Mouse (Mus musculus) fibroblast of lung, adult 2 months (primary cell): ENCODE results near the gene Foxb1.

Experiments used
- DNase-seq: peaks from one replicate; pipeline ENCODE4 v3.0.0-alpha.2; 2011; ENCODE audit warnings: low read depth

Foxb1 gene

GRCm38 (mm10) chr9:69757254-69757653, 3.5 kb downstream of the Foxb1 start:
- DNase-seq, result no peak

GRCm38 (mm10) chr9:69756456-69756855, 4.3 kb downstream of the Foxb1 start:
- no peak for DNase-seq

GRCm38 (mm10) chr9:69756041-69756440, 4.7 kb downstream of the Foxb1 start:
- DNase-seq, result no peak

- no peak for DNase-seq
Observed at GRCm38 (mm10) chr9:69755157-69755556, 5.6 kb downstream of the Foxb1 start.

- DNase-seq, result no peak
Observed at GRCm38 (mm10) chr9:69754712-69755111, 6.0 kb downstream of the Foxb1 start.

GRCm38 (mm10) chr9:69754291-69754690, 6.4 kb downstream of the Foxb1 start:
- no peak for DNase-seq

- no peak for DNase-seq
Observed at GRCm38 (mm10) chr9:69747971-69748370, 12.8 kb downstream of the Foxb1 start.

- DNase-seq, result no peak
Observed at GRCm38 (mm10) chr9:69728736-69729135, 32.0 kb downstream of the Foxb1 start.

GRCm38 (mm10) chr9:69718431-69718830, 42.3 kb downstream of the Foxb1 start:
- DNase-seq, result no peak

GRCm38 (mm10) chr9:69716364-69716763, 44.4 kb downstream of the Foxb1 start:
- DNase-seq, result no peak

GRCm38 (mm10) chr9:69715445-69715844, 45.3 kb downstream of the Foxb1 start:
- DNase-seq, result no peak

- no peak for DNase-seq
Observed at GRCm38 (mm10) chr9:69714346-69714745, 46.4 kb downstream of the Foxb1 start.

- no peak for DNase-seq
Observed at GRCm38 (mm10) chr9:69713577-69714327, 47.0 kb downstream of the Foxb1 start.

GRCm38 (mm10) chr9:69712714-69713525, 47.8 kb downstream of the Foxb1 start:
- DNase-seq, result no peak
